Mouse (Mus musculus): ENCODE measurements around the gene Alpl. TPM values are rescaled to one million over a fixed set of nuclear protein-coding genes. Genes with fewer than 3 reads are reported as not detected.

The Alpl gene
- polyA plus RNA-seq, 1 experiment from 2014 or later = 149 TPM

GRCm38 (mm10) chr4:137722692-137723427, 73.3 kb downstream of the Alpl start:
- DNase-seq (ENCODE audit: low spot score) = peak; percentile 82
- Histone ChIP-seq H3K27ac (replicated peaks; ENCODE audit: low read depth, low read length) (no peak overlapping the region), H3K27me3 (replicated peaks; ENCODE audit: control insufficient read depth, insufficient read depth, low read length) (peaks cover 7% of the 10 kb centered on the region), H3K4me1 (ENCODE audit: control insufficient read depth, insufficient read depth, low read length) (peaks cover 11% of the 10 kb centered on the region; the same call in 1 of the 2 replicates), H3K4me3 (ENCODE audit: low read depth, low read length) (no peak overlapping the region), H3K36me3 (ENCODE audit: control insufficient read depth, insufficient read depth, low read length) (no peaks in the 10 kb centered on the region), H3K9me3 (ENCODE audit: control insufficient read depth, low read length) (no peaks in the 10 kb centered on the region), H3K9ac (ENCODE audit: low read depth, low read length) (no peak overlapping the region), H3K4me2 (ENCODE audit: low read depth, low read length) (peak overlapping the region; percentile 35; the same call in 1 of the 2 replicates)
- peak; percentile 9; the same call in 1 of the 2 replicates for ATAC-seq (ENCODE audit: low read depth)
- 27% methylated on average over 12 of the region's 12 CpGs for WGBS

DNA sequence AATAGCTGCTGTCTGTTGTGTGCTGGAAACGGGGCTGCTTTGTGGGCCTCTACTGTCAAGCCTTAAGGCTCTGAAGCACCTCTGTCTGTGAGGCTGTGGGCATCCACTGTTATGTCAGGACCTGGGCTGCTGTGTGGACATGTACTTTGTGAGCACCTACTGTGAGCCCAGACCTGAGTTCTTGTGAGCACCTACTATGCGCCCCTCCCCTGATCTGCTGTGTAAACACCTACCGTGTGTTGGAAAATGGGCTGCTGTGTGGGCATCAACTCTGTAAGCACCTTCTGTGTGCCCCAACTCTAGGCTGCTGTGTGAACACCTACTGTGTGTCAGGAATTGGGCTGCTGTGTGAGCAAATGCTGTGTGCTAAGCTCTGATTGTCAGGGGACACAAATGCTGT, 74.0 kb downstream of the Alpl start:
- ATAC-seq (ENCODE audit: low read depth) (no peak), DNase-seq (ENCODE audit: low spot score) (no peak)
- no peak overlapping the region for H3K27ac ChIP-seq (replicated peaks; ENCODE audit: low read depth, low read length)
- H3K9me3 ChIP-seq (ENCODE audit: control insufficient read depth, low read length) = no peaks in the 10 kb centered on the region
- H3K9ac ChIP-seq (ENCODE audit: low read depth, low read length) = no peak overlapping the region
- H3K4me3 ChIP-seq (ENCODE audit: low read depth, low read length) = no peak overlapping the region
- peaks cover 7% of the 10 kb centered on the region; the same call in 1 of the 2 replicates for H3K4me1 ChIP-seq (ENCODE audit: control insufficient read depth, insufficient read depth, low read length)
- WGBS = 85% methylated on average over 3 of the region's 3 CpGs
- 0 out of 2 replicates have a peak, but pooled peaks cover 4% of the 10 kb centered on the region for H3K27me3 ChIP-seq (replicated peaks; ENCODE audit: control insufficient read depth, insufficient read depth, low read length)
- no peak overlapping the region for H3K4me2 ChIP-seq (ENCODE audit: low read depth, low read length)
- H3K36me3 ChIP-seq (ENCODE audit: control insufficient read depth, insufficient read depth, low read length) = no peaks in the 10 kb centered on the region

GRCm38 (mm10) chr4:137721563-137721962, 74.6 kb downstream of the Alpl start:
- peaks cover 7% of the 10 kb centered on the region; the same call in 1 of the 2 replicates for H3K4me1 ChIP-seq (ENCODE audit: control insufficient read depth, insufficient read depth, low read length)
- ATAC-seq (ENCODE audit: low read depth) = no peak

DNA sequence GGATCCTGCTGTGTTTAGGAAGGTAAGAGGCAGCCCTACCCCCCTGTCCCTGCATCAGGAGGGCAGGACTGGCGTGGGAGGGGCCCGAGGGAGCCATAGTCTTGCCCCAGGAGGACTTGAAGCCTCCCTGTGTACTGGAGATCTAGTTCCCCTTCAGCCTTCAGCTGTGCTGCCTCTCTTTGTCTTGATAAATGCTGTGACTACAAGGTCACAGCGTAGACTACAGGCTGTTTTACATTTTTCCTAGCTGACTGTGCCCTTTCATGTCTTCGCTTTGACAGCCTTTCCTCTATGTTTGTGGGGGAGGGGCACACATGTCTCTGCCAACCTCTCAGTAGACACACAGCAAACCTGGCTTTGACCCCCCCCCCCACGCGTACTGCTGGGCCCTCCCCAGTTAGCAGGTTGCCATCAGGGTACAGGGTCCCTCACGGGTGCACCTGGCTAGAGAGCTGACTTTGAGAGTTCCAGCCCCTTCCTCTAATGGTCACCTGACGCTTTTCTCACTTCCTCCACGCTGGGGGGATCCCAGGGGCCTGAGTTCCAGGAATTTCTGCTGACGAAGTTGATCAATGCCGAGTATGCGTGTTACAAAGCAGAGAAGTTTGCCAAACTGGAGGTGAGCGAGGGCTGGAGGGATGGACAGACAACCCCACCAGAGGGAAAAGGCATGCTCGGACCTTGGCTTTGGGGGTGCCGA, 76.7 kb downstream of the Alpl start:
- Histone ChIP-seq H3K27ac (replicated peaks; ENCODE audit: low read depth, low read length) (no peak overlapping the region), H3K9me3 (ENCODE audit: control insufficient read depth, low read length) (no peaks in the 10 kb centered on the region), H3K4me3 (ENCODE audit: low read depth, low read length) (no peak overlapping the region), H3K9ac (ENCODE audit: low read depth, low read length) (no peak overlapping the region), H3K4me1 (ENCODE audit: control insufficient read depth, insufficient read depth, low read length) (peaks cover 7% of the 10 kb centered on the region; the same call in 1 of the 2 replicates), H3K27me3 (replicated peaks; ENCODE audit: control insufficient read depth, insufficient read depth, low read length) (0 out of 2 replicates have a peak, but pooled peaks cover 4% of the 10 kb centered on the region), H3K36me3 (ENCODE audit: control insufficient read depth, insufficient read depth, low read length) (no peaks in the 10 kb centered on the region), H3K4me2 (ENCODE audit: low read depth, low read length) (no peak overlapping the region)
- DNase-seq (ENCODE audit: low spot score) (no peak), ATAC-seq (ENCODE audit: low read depth) (peak; percentile 9; the same call in 1 of the 2 replicates)
- WGBS = 25% methylated on average over 15 of the region's 15 CpGs

More at GRCm38 (mm10) chr4:137721563-137721962, 74.6 kb downstream of the Alpl start:
- WGBS = 85% methylated on average over 14 of the region's 15 CpGs
- 0 out of 2 replicates have a peak, but pooled peaks cover 4% of the 10 kb centered on the region for H3K27me3 ChIP-seq (replicated peaks; ENCODE audit: control insufficient read depth, insufficient read depth, low read length)
- no peak for DNase-seq (ENCODE audit: low spot score)
- H3K36me3 ChIP-seq (ENCODE audit: control insufficient read depth, insufficient read depth, low read length) = no peaks in the 10 kb centered on the region
- no peak overlapping the region for H3K27ac ChIP-seq (replicated peaks; ENCODE audit: low read depth, low read length)
- H3K9me3 ChIP-seq (ENCODE audit: control insufficient read depth, low read length) = no peaks in the 10 kb centered on the region
- H3K4me3 ChIP-seq (ENCODE audit: low read depth, low read length) = no peak overlapping the region
- no peak overlapping the region for H3K9ac ChIP-seq (ENCODE audit: low read depth, low read length)
- no peak overlapping the region for H3K4me2 ChIP-seq (ENCODE audit: low read depth, low read length)

- no peak for ATAC-seq (ENCODE audit: low read depth)
- H3K4me2 ChIP-seq (ENCODE audit: low read depth, low read length) = no peak overlapping the region
- no peak overlapping the region for H3K4me3 ChIP-seq (ENCODE audit: low read depth, low read length)
- no peak overlapping the region for H3K27ac ChIP-seq (replicated peaks; ENCODE audit: low read depth, low read length)
- DNase-seq (ENCODE audit: low spot score) = no peak
- no peaks in the 10 kb centered on the region for H3K9me3 ChIP-seq (ENCODE audit: control insufficient read depth, low read length)
- H3K36me3 ChIP-seq (ENCODE audit: control insufficient read depth, insufficient read depth, low read length) = no peaks in the 10 kb centered on the region
- H3K27me3 ChIP-seq (replicated peaks; ENCODE audit: control insufficient read depth, insufficient read depth, low read length) = no peaks in the 10 kb centered on the region
- peaks cover 7% of the 10 kb centered on the region; the same call in 1 of the 2 replicates for H3K4me1 ChIP-seq (ENCODE audit: control insufficient read depth, insufficient read depth, low read length)
- no peak overlapping the region for H3K9ac ChIP-seq (ENCODE audit: low read depth, low read length)
- 58% methylated on average over 14 of the region's 15 CpGs for WGBS
Measured at GRCm38 (mm10) chr4:137717671-137718070, 78.5 kb downstream of the Alpl start.

DNA sequence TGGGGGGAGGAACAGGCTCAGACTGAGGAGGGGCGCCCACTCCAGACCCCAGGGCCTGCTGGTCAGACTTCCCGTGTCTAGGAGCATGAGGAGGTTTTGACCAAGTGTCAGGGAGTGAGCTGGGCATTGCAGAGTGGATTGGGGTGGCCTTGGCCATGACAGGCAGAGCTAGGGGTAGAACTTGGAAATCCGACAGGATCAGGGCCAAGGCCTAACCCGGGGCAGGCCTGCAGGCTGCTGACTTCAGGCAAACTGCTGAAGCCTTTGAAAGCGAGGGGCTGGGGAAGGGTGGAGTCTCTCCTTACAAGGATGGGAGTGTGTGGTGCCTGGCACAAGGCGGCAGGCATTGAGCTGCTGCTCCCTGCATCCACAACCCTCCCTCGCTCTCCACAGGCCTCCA, 79.2 kb downstream of the Alpl start:
- no peak for ATAC-seq (ENCODE audit: low read depth)
- Histone ChIP-seq H3K9me3 (ENCODE audit: control insufficient read depth, low read length) (no peaks in the 10 kb centered on the region), H3K9ac (ENCODE audit: low read depth, low read length) (no peak overlapping the region), H3K36me3 (ENCODE audit: control insufficient read depth, insufficient read depth, low read length) (no peaks in the 10 kb centered on the region), H3K27ac (replicated peaks; ENCODE audit: low read depth, low read length) (no peak overlapping the region), H3K27me3 (replicated peaks; ENCODE audit: control insufficient read depth, insufficient read depth, low read length) (no peaks in the 10 kb centered on the region), H3K4me3 (ENCODE audit: low read depth, low read length) (no peak overlapping the region), H3K4me2 (ENCODE audit: low read depth, low read length) (no peak overlapping the region), H3K4me1 (ENCODE audit: control insufficient read depth, insufficient read depth, low read length) (peaks cover 7% of the 10 kb centered on the region; the same call in 1 of the 2 replicates)
- 57% methylated on average over 7 of the region's 7 CpGs for WGBS
- DNase-seq (ENCODE audit: low spot score) = no peak

GRCm38 (mm10) chr4:137714020-137714624, 82.1 kb downstream of the Alpl start:
- Histone ChIP-seq H3K4me1 (ENCODE audit: control insufficient read depth, insufficient read depth, low read length) (no peaks in the 10 kb centered on the region), H3K4me2 (ENCODE audit: low read depth, low read length) (no peak overlapping the region), H3K27ac (replicated peaks; ENCODE audit: low read depth, low read length) (no peak overlapping the region), H3K27me3 (replicated peaks; ENCODE audit: control insufficient read depth, insufficient read depth, low read length) (no peaks in the 10 kb centered on the region), H3K9ac (ENCODE audit: low read depth, low read length) (no peak overlapping the region), H3K36me3 (ENCODE audit: control insufficient read depth, insufficient read depth, low read length) (no peaks in the 10 kb centered on the region), H3K4me3 (ENCODE audit: low read depth, low read length) (no peak overlapping the region), H3K9me3 (ENCODE audit: control insufficient read depth, low read length) (no peaks in the 10 kb centered on the region)
- DNase-seq (ENCODE audit: low spot score) (no peak), ATAC-seq (ENCODE audit: low read depth) (peak; percentile 47)
- WGBS = 42% methylated on average over 8 of the region's 8 CpGs

DNA sequence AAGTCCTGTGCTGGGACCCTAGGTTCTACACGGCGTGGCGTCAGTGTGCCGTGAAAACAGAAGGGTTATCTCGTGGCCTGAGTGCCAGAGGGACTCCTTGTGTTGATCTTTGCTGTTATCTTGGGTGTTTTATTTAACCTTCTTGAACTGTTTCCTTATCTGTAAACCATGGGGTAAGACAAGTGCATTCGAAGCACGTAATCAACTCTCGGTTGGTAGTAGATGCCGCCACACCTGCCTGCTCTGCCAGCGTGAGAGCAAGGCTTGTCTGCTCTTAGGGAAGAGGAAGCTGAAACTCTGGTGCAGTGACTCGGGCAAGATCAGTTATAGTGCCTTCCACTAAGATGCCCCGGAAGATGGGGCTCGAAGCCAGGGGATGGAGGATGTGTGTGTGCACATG, 83.2 kb downstream of the Alpl start:
- no peaks in the 10 kb centered on the region for H3K27me3 ChIP-seq (replicated peaks; ENCODE audit: control insufficient read depth, insufficient read depth, low read length)
- H3K4me1 ChIP-seq (ENCODE audit: control insufficient read depth, insufficient read depth, low read length) = 0 out of 2 replicates have a peak, but pooled peaks cover 2% of the 10 kb centered on the region
- H3K27ac ChIP-seq (replicated peaks; ENCODE audit: low read depth, low read length) = no peak overlapping the region
- WGBS = 85% methylated on average over 13 of the region's 13 CpGs
- no peaks in the 10 kb centered on the region for H3K36me3 ChIP-seq (ENCODE audit: control insufficient read depth, insufficient read depth, low read length)
- H3K9ac ChIP-seq (ENCODE audit: low read depth, low read length) = no peak overlapping the region
- no peaks in the 10 kb centered on the region for H3K9me3 ChIP-seq (ENCODE audit: control insufficient read depth, low read length)
- H3K4me3 ChIP-seq (ENCODE audit: low read depth, low read length) = no peak overlapping the region
- H3K4me2 ChIP-seq (ENCODE audit: low read depth, low read length) = no peak overlapping the region
- DNase-seq (ENCODE audit: low spot score) (no peak), ATAC-seq (ENCODE audit: low read depth) (no peak)
